Mouse (Mus musculus) gastrocnemius, adult 8-10 months (tissue): ENCODE results near the gene Mrpl45. TPM values are rescaled to one million over a fixed set of nuclear protein-coding genes. Genes with fewer than 3 reads are reported as not detected.
"Not testable (repeated sequence)": the region's sequence is repeated elsewhere in the genome, so short reads cannot be mapped to it uniquely, and the experiment has no call there.

Source experiments
- DNase-seq, 2 experiments: peaks; one replicate each; pipeline ENCODE4 v3.0.0; 2022; ENCODE audit warnings: low spot score in 2 of 2
- total RNA-seq, 4 experiments: library from RNA; stranded (reverse); gene quantifications; 2 replicates each; pipeline ENCODE4 v1.2.4; 2022

Mrpl45 gene
- 10 to 100 TPM; 31.8 to 39.5 (median 36.0) TPM for total RNA-seq

- DNase-seq, result peak; percentile 98 to 99
Observed at GRCm38 (mm10) chr11:97315504-97316503, at the start of gene Mrpl45. Mrpl45 (plus strand) TSS chr11:97315716.

GRCm38 (mm10) chr11:97266544-97266943 is 49.0 kb upstream of the Mrpl45 start:
- DNase-seq, result not testable (repeated sequence)

GRCm38 (mm10) chr11:97270004-97270403 is 45.5 kb upstream of the Mrpl45 start:
- not testable (repeated sequence) for DNase-seq

- no peak for DNase-seq
Observed at GRCm38 (mm10) chr11:97272835-97273234, 42.7 kb upstream of the Mrpl45 start.

GRCm38 (mm10) chr11:97273613-97274012 is 41.9 kb upstream of the Mrpl45 start:
- DNase-seq, result no peak

- DNase-seq, result not testable (repeated sequence)
Observed at GRCm38 (mm10) chr11:97274947-97275346, 40.6 kb upstream of the Mrpl45 start.

GRCm38 (mm10) chr11:97275349-97275748 is 40.2 kb upstream of the Mrpl45 start:
- no peak for DNase-seq

GRCm38 (mm10) chr11:97276019-97276418 is 39.5 kb upstream of the Mrpl45 start:
- no peak for DNase-seq

GRCm38 (mm10) chr11:97277166-97277565 is 38.4 kb upstream of the Mrpl45 start:
- no peak for DNase-seq

GRCm38 (mm10) chr11:97278456-97278855 is 37.1 kb upstream of the Mrpl45 start:
- DNase-seq, result no peak

GRCm38 (mm10) chr11:97279040-97279404 is 36.5 kb upstream of the Mrpl45 start:
- no peak for DNase-seq

- DNase-seq, result peak; percentile 21 to 32
Observed at GRCm38 (mm10) chr11:97279405-97280215, 35.9 kb upstream of the Mrpl45 start.

GRCm38 (mm10) chr11:97280216-97280861 is 35.2 kb upstream of the Mrpl45 start, which contains the start of gene Npepps:
Npepps (minus strand) TSS chr11:97280638.
- DNase-seq, result peak; percentile 45 to 71

GRCm38 (mm10) chr11:97282179-97282578 is 33.3 kb upstream of the Mrpl45 start:
- no peak for DNase-seq

GRCm38 (mm10) chr11:97284854-97285253 is 30.7 kb upstream of the Mrpl45 start:
- DNase-seq, result no peak

- no peak for DNase-seq
Observed at GRCm38 (mm10) chr11:97285852-97286775, 29.4 kb upstream of the Mrpl45 start.

- DNase-seq, result no peak
Observed at GRCm38 (mm10) chr11:97286973-97287372, 28.5 kb upstream of the Mrpl45 start.

- DNase-seq, result no peak
Observed at GRCm38 (mm10) chr11:97287643-97288042, 27.9 kb upstream of the Mrpl45 start.

- peak; percentile 53 to 59 for DNase-seq
Observed at GRCm38 (mm10) chr11:97289276-97290230, 26.0 kb upstream of the Mrpl45 start.
